Mouse (Mus musculus) left cerebral cortex, adult 8-10 months (tissue): ENCODE data around the gene Gm16430. TPM values are rescaled to one million over a fixed set of nuclear protein-coding genes. Genes with fewer than 3 reads are reported as not detected.
"Not testable (repeated sequence)": the region's sequence is repeated elsewhere in the genome, so short reads cannot be mapped to it uniquely, and the experiment has no call there.

ENCODE experiments used
- DNase-seq, 2 experiments: peaks; one replicate each; pipeline ENCODE4 v3.0.0; 2022; ENCODE audit warnings: low spot score in 2 of 2
- total RNA-seq, 4 experiments: library from RNA; stranded (reverse); gene quantifications; 2 replicates each; pipeline ENCODE4 v1.2.4; 2022

Gm16430 gene
- total RNA-seq = not detected

DNA sequence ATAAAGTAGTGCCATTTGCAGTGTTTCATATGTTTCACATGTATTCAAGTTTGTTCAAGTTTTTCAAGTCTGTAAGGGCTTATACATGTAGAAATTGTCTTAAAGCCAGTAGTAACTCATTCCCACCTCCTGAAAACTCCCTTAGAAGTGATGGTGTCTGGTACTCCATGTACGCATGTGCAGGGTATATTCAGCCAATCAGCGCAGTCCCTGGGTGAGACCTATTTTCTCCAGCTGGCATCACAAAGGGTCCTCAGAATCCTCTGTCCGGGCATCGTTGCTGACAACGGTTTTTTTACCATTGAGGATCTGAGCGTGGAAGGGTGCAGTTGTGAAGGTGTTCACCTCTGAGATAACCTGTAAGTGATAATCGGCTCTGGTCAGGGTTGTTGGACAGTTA is at the start of gene Gm16430:
TSS of gene Gm16430 (plus strand) at position 301 of the 400 bp plus-strand sequence.
- not testable (repeated sequence) for DNase-seq

Other genes with a start within 250 kb of the Gm16430 start
- not detected for gene Gm16405, start 91.0 kb upstream of the Gm16430 start, total RNA-seq